Mouse (Mus musculus) leukemia stem cell, adult 10-12 weeks (primary cell): ENCODE results near the gene Apcs. TPM values are rescaled to one million over a fixed set of nuclear protein-coding genes. Genes with fewer than 3 reads are reported as not detected.

ENCODE experiments used
- polyA plus RNA-seq: library from polyadenylated mRNA; stranded (reverse); fragments of >175 nt; gene quantifications from 2 replicates; pipeline ENCODE4 v1.2.3, GENCODE M21; 2012; ENCODE audit warnings: low replicate concordance

Gene Apcs
- not detected in 2 replicates for polyA plus RNA-seq

GRCm38 (mm10) chr1:172894777-172895357, at the start of gene Apcs:
Gene Apcs, minus strand, starts transcription at chr1:172895041.

Other genes starting within 250 kb of the Apcs start
- not detected in 2 replicates for gene Crp, start 197.0 kb downstream of the Apcs start, polyA plus RNA-seq
- gene Olfr16, start 55.4 kb upstream of the Apcs start, polyA plus RNA-seq: not detected in 2 replicates
- not detected in 2 replicates for gene Olfr1408, start 242.3 kb upstream of the Apcs start, polyA plus RNA-seq